Mouse (Mus musculus) small intestine, adult 2 months (tissue): Measurements from ENCODE around the gene Fam20b.

Experiments used
- CTCF ChIP-seq: fragments of 200-500 bp; IDR thresholded peaks from 2 replicates; pipeline ENCODE4 v1.5.1; 2012; ENCODE audit warnings: low read depth, mild to moderate bottlenecking, control low read depth, inconsistent platforms, low read length, moderate library complexity, mixed read lengths; ENCODE audit not compliant: insufficient replicate concordance, insufficient read length; ENCODE audit errors: extremely low read depth
- POLR2A ChIP-seq: fragments of 200-500 bp; IDR thresholded peaks from 2 replicates; pipeline ENCODE4 v1.6.1; 2012; ENCODE audit warnings: low read depth, mild to moderate bottlenecking, control low read depth, inconsistent platforms, low read length, moderate library complexity

DNA sequence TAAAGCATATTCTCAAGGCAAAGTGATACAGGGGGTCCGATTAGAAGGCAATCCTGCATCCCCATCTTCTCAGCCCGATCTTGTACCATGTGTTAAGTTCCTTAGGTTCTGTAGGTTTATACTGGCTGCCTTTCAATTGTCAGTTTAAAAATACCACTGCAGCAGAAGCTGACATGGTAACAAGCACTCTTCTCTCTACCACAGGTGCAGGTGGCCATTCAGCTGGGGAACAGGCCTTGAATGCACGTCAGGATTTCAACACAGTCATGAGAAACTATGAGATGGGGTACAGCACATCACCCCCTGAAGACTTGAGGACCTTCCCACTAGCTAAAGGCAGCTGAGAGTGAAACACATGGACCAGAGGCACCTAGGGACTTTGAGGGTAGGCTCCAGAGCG, 15.4 kb downstream of the Fam20b start:
- TF ChIP-seq POLR2A (no peak), CTCF (no peak)
